Mouse (Mus musculus) embryonic facial prominence, embryonic 13.5 days (tissue): ENCODE data around the gene Fn1. TPM values are rescaled to one million over a fixed set of nuclear protein-coding genes. Genes with fewer than 3 reads are reported as not detected.
A peak's percentile ranks its signal among the peaks of the same experiment; 100 is the strongest.

Experiments used
- ATAC-seq: fragments of 200-750 bp; cut with Nextera tagmentation; 2 replicates; pipeline ENCODE4 v1.8.0; 2017; ENCODE audit warnings: low read depth; ENCODE audit not compliant: insufficient number of reproducible peaks, insufficient read depth, low FRiP score, low TSS enrichment
- H3K27ac ChIP-seq: fragments of 300-500 bp; sonication (generic); 2 replicates; pipeline ENCODE4 v1.5.1; 2015; ENCODE audit warnings: moderate library complexity, mild to moderate bottlenecking, inconsistent platforms
- H3K27me3 ChIP-seq: fragments of 300-500 bp; sonication (generic); 2 replicates; pipeline ENCODE4 v1.6.1; 2015; ENCODE audit warnings: mild to moderate bottlenecking, inconsistent platforms
- H3K36me3 ChIP-seq: fragments of 300-500 bp; sonication (generic); 2 replicates; pipeline ENCODE4 v1.6.1; 2015; ENCODE audit warnings: mild to moderate bottlenecking, inconsistent platforms
- H3K4me1 ChIP-seq: fragments of 300-500 bp; sonication (generic); 2 replicates; pipeline ENCODE4 v1.6.1; 2015; ENCODE audit warnings: inconsistent platforms
- H3K4me2 ChIP-seq: fragments of 300-500 bp; sonication (generic); 2 replicates; pipeline ENCODE4 v1.6.1; 2015; ENCODE audit warnings: moderate library complexity, mild to moderate bottlenecking, inconsistent platforms
- H3K4me3 ChIP-seq: fragments of 300-500 bp; sonication (generic); 2 replicates; pipeline ENCODE4 v1.5.1; 2015; ENCODE audit warnings: mild to moderate bottlenecking, inconsistent platforms
- H3K9ac ChIP-seq: fragments of 300-500 bp; sonication (generic); 2 replicates; pipeline ENCODE4 v1.6.1; 2015; ENCODE audit warnings: mild to moderate bottlenecking, inconsistent platforms
- H3K9me3 ChIP-seq: fragments of 300-500 bp; sonication (generic); 2 replicates; pipeline ENCODE4 v1.6.1; 2016; ENCODE audit warnings: inconsistent platforms
- WGBS: fragments of 180-500 bp; shearing (Covaris S2); methylation state at CpG from one replicate; pipeline ENCODE4 v1.1.7; 2015; ENCODE audit warnings: mixed read lengths; 5-methylcytosine and 5-hydroxymethylcytosine counted together
- polyA plus RNA-seq: library from polyadenylated mRNA; unstranded; fragments of >200 nt; fragmentation: Nextera tagmentation; extraction: Ambion mirVana; gene quantifications from 2 replicates; pipeline ENCODE4 v1.2.1, GENCODE M21; 2015

Fn1 gene
- polyA plus RNA-seq, result 187 and 225 TPM in 2 replicates

- H3K4me2 ChIP-seq, result peak within 1 kb of the TSS; percentile 82
- H3K4me1 ChIP-seq, result peaks cover 35% of the 10 kb centered on the region
- H3K27me3 ChIP-seq, result no peaks in the 10 kb centered on the region
- ATAC-seq, result peak; percentile 96
- WGBS, result under 1% methylated on average over 63 of the region's 63 CpGs
- peak within 1 kb of the TSS; percentile 94 for H3K9ac ChIP-seq
- H3K4me3 ChIP-seq, result peak within 1 kb of the TSS; percentile 83
- peak within 1 kb of the TSS; percentile 98 for H3K27ac ChIP-seq
- H3K36me3 ChIP-seq, result peaks cover 28% of the 10 kb centered on the region
- H3K9me3 ChIP-seq, result no peaks in the 10 kb centered on the region
Measured at GRCm38 (mm10) chr1:71652551-71653399, at the start of gene Fn1. TSS of gene Fn1 (minus strand) at chr1:71653200.

- no peak overlapping the region for H3K9ac ChIP-seq
- no peak for ATAC-seq
- peaks cover 8% of the 10 kb centered on the region for H3K4me1 ChIP-seq
- no peaks in the 10 kb centered on the region for H3K27me3 ChIP-seq
- H3K9me3 ChIP-seq, result no peaks in the 10 kb centered on the region
- no peak overlapping the region for H3K4me2 ChIP-seq
- no peaks in the 10 kb centered on the region for H3K36me3 ChIP-seq
- WGBS, result 90% methylated on average over 3 of the region's 3 CpGs
- H3K4me3 ChIP-seq, result no peak overlapping the region
- no peak overlapping the region for H3K27ac ChIP-seq
Measured at GRCm38 (mm10) chr1:71696093-71696492, 43.1 kb upstream of the Fn1 start.

- Histone ChIP-seq H3K9me3 (no peaks in the 10 kb centered on the region), H3K9ac (no peak overlapping the region), H3K4me1 (peaks cover 8% of the 10 kb centered on the region), H3K27ac (no peak overlapping the region), H3K27me3 (no peaks in the 10 kb centered on the region), H3K4me3 (no peak overlapping the region), H3K4me2 (no peak overlapping the region), H3K36me3 (no peaks in the 10 kb centered on the region)
- WGBS, result 42% methylated on average over 8 of the region's 8 CpGs
- ATAC-seq, result no peak
Measured at GRCm38 (mm10) chr1:71691472-71692277, 38.7 kb upstream of the Fn1 start.

- Histone ChIP-seq H3K27me3 (no peaks in the 10 kb centered on the region), H3K9me3 (no peaks in the 10 kb centered on the region), H3K4me1 (peaks cover 8% of the 10 kb centered on the region), H3K36me3 (no peaks in the 10 kb centered on the region), H3K4me2 (no peak overlapping the region), H3K4me3 (no peak overlapping the region), H3K9ac (no peak overlapping the region), H3K27ac (no peak overlapping the region)
- 88% methylated on average over 5 of the region's 5 CpGs for WGBS
- no peak for ATAC-seq
Measured at GRCm38 (mm10) chr1:71688926-71689303, 35.9 kb upstream of the Fn1 start.

- Histone ChIP-seq H3K27me3 (no peaks in the 10 kb centered on the region), H3K4me2 (no peak overlapping the region), H3K27ac (no peak overlapping the region), H3K36me3 (no peaks in the 10 kb centered on the region), H3K9me3 (no peaks in the 10 kb centered on the region), H3K4me3 (no peak overlapping the region), H3K9ac (no peak overlapping the region), H3K4me1 (peaks cover 13% of the 10 kb centered on the region)
- ATAC-seq, result no peak
- 95% methylated on average over 3 of the region's 3 CpGs for WGBS
Measured at GRCm38 (mm10) chr1:71688272-71688925, 35.4 kb upstream of the Fn1 start.

- H3K9me3 ChIP-seq, result no peaks in the 10 kb centered on the region
- no peak overlapping the region for H3K4me2 ChIP-seq
- no peaks in the 10 kb centered on the region for H3K36me3 ChIP-seq
- H3K27ac ChIP-seq, result no peak overlapping the region
- no peak overlapping the region for H3K4me3 ChIP-seq
- 61% methylated on average over 5 of the region's 5 CpGs for WGBS
- no peak for ATAC-seq
- H3K4me1 ChIP-seq, result peaks cover 18% of the 10 kb centered on the region
- H3K9ac ChIP-seq, result no peak overlapping the region
- H3K27me3 ChIP-seq, result no peaks in the 10 kb centered on the region
Measured at GRCm38 (mm10) chr1:71686791-71687190, 33.8 kb upstream of the Fn1 start.

- Histone ChIP-seq H3K9ac (no peak overlapping the region), H3K27ac (no peak overlapping the region), H3K4me3 (no peak overlapping the region), H3K4me1 (peaks cover 25% of the 10 kb centered on the region), H3K36me3 (no peaks in the 10 kb centered on the region), H3K27me3 (no peaks in the 10 kb centered on the region), H3K9me3 (no peaks in the 10 kb centered on the region), H3K4me2 (no peak overlapping the region)
- WGBS, result 68% methylated on average over 6 of the region's 6 CpGs
- ATAC-seq, result no peak
Measured at GRCm38 (mm10) chr1:71683736-71684135, 30.7 kb upstream of the Fn1 start.

GRCm38 (mm10) chr1:71682194-71682715 lies 29.3 kb upstream of the Fn1 start:
- H3K4me2 ChIP-seq, result no peak overlapping the region
- no peaks in the 10 kb centered on the region for H3K36me3 ChIP-seq
- 23% methylated on average over 5 of the region's 5 CpGs for WGBS
- 0 out of 2 replicates have a peak, but pooled peaks have one; percentile 43 for ATAC-seq
- H3K9me3 ChIP-seq, result no peaks in the 10 kb centered on the region
- H3K4me1 ChIP-seq, result peaks cover 25% of the 10 kb centered on the region
- H3K4me3 ChIP-seq, result no peak overlapping the region
- H3K9ac ChIP-seq, result no peak overlapping the region
- no peaks in the 10 kb centered on the region for H3K27me3 ChIP-seq
- H3K27ac ChIP-seq, result peak overlapping the region; percentile 28; the same call in 1 of the 2 replicates

GRCm38 (mm10) chr1:71681306-71681705 lies 28.3 kb upstream of the Fn1 start:
- H3K27me3 ChIP-seq, result no peaks in the 10 kb centered on the region
- no peaks in the 10 kb centered on the region for H3K9me3 ChIP-seq
- H3K4me3 ChIP-seq, result no peak overlapping the region
- no peak overlapping the region for H3K9ac ChIP-seq
- no peaks in the 10 kb centered on the region for H3K36me3 ChIP-seq
- WGBS, result 26% methylated on average over 2 of the region's 2 CpGs
- ATAC-seq, result no peak
- H3K4me1 ChIP-seq, result peaks cover 25% of the 10 kb centered on the region
- no peak overlapping the region for H3K27ac ChIP-seq
- H3K4me2 ChIP-seq, result no peak overlapping the region

GRCm38 (mm10) chr1:71680046-71680672 lies 27.2 kb upstream of the Fn1 start:
- no peak overlapping the region for H3K4me3 ChIP-seq
- no peak overlapping the region for H3K27ac ChIP-seq
- H3K9ac ChIP-seq, result no peak overlapping the region
- no peaks in the 10 kb centered on the region for H3K36me3 ChIP-seq
- no peaks in the 10 kb centered on the region for H3K27me3 ChIP-seq
- H3K4me2 ChIP-seq, result no peak overlapping the region
- H3K9me3 ChIP-seq, result no peaks in the 10 kb centered on the region
- ATAC-seq, result no peak
- WGBS, result 65% methylated on average over 8 of the region's 8 CpGs
- peaks cover 25% of the 10 kb centered on the region for H3K4me1 ChIP-seq

GRCm38 (mm10) chr1:71675420-71675819 lies 22.4 kb upstream of the Fn1 start:
- no peaks in the 10 kb centered on the region for H3K36me3 ChIP-seq
- 61% methylated on average over 2 of the region's 2 CpGs for WGBS
- no peak for ATAC-seq
- no peaks in the 10 kb centered on the region for H3K9me3 ChIP-seq
- no peak overlapping the region for H3K27ac ChIP-seq
- no peak overlapping the region for H3K9ac ChIP-seq
- no peak overlapping the region for H3K4me3 ChIP-seq
- no peak overlapping the region for H3K4me2 ChIP-seq
- H3K27me3 ChIP-seq, result no peaks in the 10 kb centered on the region
- peaks cover 16% of the 10 kb centered on the region for H3K4me1 ChIP-seq
